Mouse (Mus musculus) ES-Bruce4 (cell line): Measurements from ENCODE around the gene 1700025B11Rik.

Experiments
- EP300 ChIP-seq: IDR thresholded peaks from 2 replicates; pipeline ENCODE4 v1.6.1; 2011; ENCODE audit warnings: low read depth, low read length; ENCODE audit not compliant: insufficient read depth
- POLR2A ChIP-seq: IDR thresholded peaks from one replicate; pipeline ENCODE4 v1.8.1; 2011; ENCODE audit warnings: low read length; ENCODE audit not compliant: insufficient read depth

GRCm38 (mm10) chr15:77590881-77591280 is 29.2 kb upstream of the 1700025B11Rik start:
- TF ChIP-seq POLR2A (no peak), EP300 (no peak)
